Mouse (Mus musculus): ENCODE results near the gene Nbeal2. TPM values are rescaled to one million over a fixed set of nuclear protein-coding genes. Genes with fewer than 3 reads are reported as not detected.

Nbeal2 gene
- polyA plus RNA-seq, 1 experiment from 2014 or later: 10.9 TPM

- H3K27ac ChIP-seq (ENCODE audit: low read length): peak overlapping the region; percentile 1; the same call in 1 of the 2 replicates
- WGBS: 76% methylated on average over 9 of the region's 9 CpGs
- H3K4me3 ChIP-seq (replicated peaks; ENCODE audit: low read length): no peak overlapping the region
- no peaks in the 10 kb centered on the region for H3K27me3 ChIP-seq (ENCODE audit: control insufficient read depth, insufficient read depth, low read length)
- no peak overlapping the region for H3K9ac ChIP-seq (ENCODE audit: low read length)
- no peak overlapping the region for H3K4me2 ChIP-seq (ENCODE audit: low read depth, low read length)
- H3K9me3 ChIP-seq (replicated peaks; ENCODE audit: control insufficient read depth, low read length): no peaks in the 10 kb centered on the region
- H3K36me3 ChIP-seq (ENCODE audit: control insufficient read depth, insufficient read depth, low read length): no peaks in the 10 kb centered on the region
- ATAC-seq (ENCODE audit: insufficient read depth, low FRiP score): no peak
- peaks cover 31% of the 10 kb centered on the region for H3K4me1 ChIP-seq (ENCODE audit: control insufficient read depth, insufficient read depth, low read length)
These were observed 27.9 kb upstream of the Nbeal2 start for GRCm38 (mm10) chr9:110681817-110682216.

- Histone ChIP-seq H3K9me3 (replicated peaks; ENCODE audit: control insufficient read depth, low read length) (no peaks in the 10 kb centered on the region), H3K27ac (ENCODE audit: low read length) (no peak overlapping the region), H3K9ac (ENCODE audit: low read length) (no peak overlapping the region), H3K4me2 (ENCODE audit: low read depth, low read length) (no peak overlapping the region), H3K27me3 (ENCODE audit: control insufficient read depth, insufficient read depth, low read length) (no peaks in the 10 kb centered on the region), H3K4me3 (replicated peaks; ENCODE audit: low read length) (no peak overlapping the region), H3K36me3 (ENCODE audit: control insufficient read depth, insufficient read depth, low read length) (no peaks in the 10 kb centered on the region), H3K4me1 (ENCODE audit: control insufficient read depth, insufficient read depth, low read length) (peaks cover 30% of the 10 kb centered on the region)
- ATAC-seq (ENCODE audit: insufficient read depth, low FRiP score): no peak
- WGBS: 79% methylated on average over 7 of the region's 7 CpGs
These were observed 27.0 kb upstream of the Nbeal2 start for GRCm38 (mm10) chr9:110680736-110681507.

- Histone ChIP-seq H3K27me3 (ENCODE audit: control insufficient read depth, insufficient read depth, low read length) (no peaks in the 10 kb centered on the region), H3K36me3 (ENCODE audit: control insufficient read depth, insufficient read depth, low read length) (no peaks in the 10 kb centered on the region), H3K9ac (ENCODE audit: low read length) (no peak overlapping the region), H3K9me3 (replicated peaks; ENCODE audit: control insufficient read depth, low read length) (no peaks in the 10 kb centered on the region), H3K4me3 (replicated peaks; ENCODE audit: low read length) (no peak overlapping the region), H3K27ac (ENCODE audit: low read length) (no peak overlapping the region), H3K4me2 (ENCODE audit: low read depth, low read length) (no peak overlapping the region), H3K4me1 (ENCODE audit: control insufficient read depth, insufficient read depth, low read length) (peaks cover 22% of the 10 kb centered on the region)
- no peak for ATAC-seq (ENCODE audit: insufficient read depth, low FRiP score)
- WGBS: 73% methylated on average over 5 of the region's 5 CpGs
These were observed 24.9 kb upstream of the Nbeal2 start for GRCm38 (mm10) chr9:110678886-110679285.

- peaks cover 25% of the 10 kb centered on the region for H3K4me1 ChIP-seq (ENCODE audit: control insufficient read depth, insufficient read depth, low read length)
- H3K9ac ChIP-seq (ENCODE audit: low read length): no peak overlapping the region
- H3K4me2 ChIP-seq (ENCODE audit: low read depth, low read length): no peak overlapping the region
- no peaks in the 10 kb centered on the region for H3K9me3 ChIP-seq (replicated peaks; ENCODE audit: control insufficient read depth, low read length)
- no peaks in the 10 kb centered on the region for H3K36me3 ChIP-seq (ENCODE audit: control insufficient read depth, insufficient read depth, low read length)
- peak; percentile 45; the same call in 1 of the 2 replicates for ATAC-seq (ENCODE audit: insufficient read depth, low FRiP score)
- peak overlapping the region; percentile 26; the same call in 1 of the 2 replicates for H3K27ac ChIP-seq (ENCODE audit: low read length)
- H3K27me3 ChIP-seq (ENCODE audit: control insufficient read depth, insufficient read depth, low read length): no peaks in the 10 kb centered on the region
- 78% methylated on average over 8 of the region's 8 CpGs for WGBS
- no peak overlapping the region for H3K4me3 ChIP-seq (replicated peaks; ENCODE audit: low read length)
These were observed 22.5 kb upstream of the Nbeal2 start for GRCm38 (mm10) chr9:110676492-110676911.

GRCm38 (mm10) chr9:110673107-110673752, 19.3 kb upstream of the Nbeal2 start:
- 59% methylated on average over 10 of the region's 10 CpGs for WGBS
- Histone ChIP-seq H3K9me3 (replicated peaks; ENCODE audit: control insufficient read depth, low read length) (no peaks in the 10 kb centered on the region), H3K4me3 (replicated peaks; ENCODE audit: low read length) (no peak overlapping the region), H3K4me1 (ENCODE audit: control insufficient read depth, insufficient read depth, low read length) (peaks cover 41% of the 10 kb centered on the region), H3K4me2 (ENCODE audit: low read depth, low read length) (no peak overlapping the region), H3K36me3 (ENCODE audit: control insufficient read depth, insufficient read depth, low read length) (no peaks in the 10 kb centered on the region), H3K27me3 (ENCODE audit: control insufficient read depth, insufficient read depth, low read length) (no peaks in the 10 kb centered on the region), H3K27ac (ENCODE audit: low read length) (peak overlapping the region; percentile 9; the same call in 1 of the 2 replicates), H3K9ac (ENCODE audit: low read length) (0 out of 2 replicates have a peak overlapping the region, but pooled peaks have one; percentile 49)
- no peak for ATAC-seq (ENCODE audit: insufficient read depth, low FRiP score)

GRCm38 (mm10) chr9:110672462-110673106, 18.6 kb upstream of the Nbeal2 start:
- 61% methylated on average over 7 of the region's 7 CpGs for WGBS
- 0 out of 2 replicates have a peak overlapping the region, but pooled peaks have one; percentile 49 for H3K9ac ChIP-seq (ENCODE audit: low read length)
- no peaks in the 10 kb centered on the region for H3K27me3 ChIP-seq (ENCODE audit: control insufficient read depth, insufficient read depth, low read length)
- peaks cover 37% of the 10 kb centered on the region for H3K4me1 ChIP-seq (ENCODE audit: control insufficient read depth, insufficient read depth, low read length)
- no peaks in the 10 kb centered on the region for H3K9me3 ChIP-seq (replicated peaks; ENCODE audit: control insufficient read depth, low read length)
- no peak overlapping the region for H3K4me3 ChIP-seq (replicated peaks; ENCODE audit: low read length)
- ATAC-seq (ENCODE audit: insufficient read depth, low FRiP score): 0 out of 2 replicates have a peak, but pooled peaks have one; percentile 19
- no peak overlapping the region for H3K4me2 ChIP-seq (ENCODE audit: low read depth, low read length)
- H3K27ac ChIP-seq (ENCODE audit: low read length): peak overlapping the region; percentile 9; the same call in 1 of the 2 replicates
- no peaks in the 10 kb centered on the region for H3K36me3 ChIP-seq (ENCODE audit: control insufficient read depth, insufficient read depth, low read length)

GRCm38 (mm10) chr9:110669785-110670184, 15.8 kb upstream of the Nbeal2 start:
- Histone ChIP-seq H3K4me2 (ENCODE audit: low read depth, low read length) (no peak overlapping the region), H3K36me3 (ENCODE audit: control insufficient read depth, insufficient read depth, low read length) (no peaks in the 10 kb centered on the region), H3K27me3 (ENCODE audit: control insufficient read depth, insufficient read depth, low read length) (no peaks in the 10 kb centered on the region), H3K27ac (ENCODE audit: low read length) (no peak overlapping the region), H3K4me1 (ENCODE audit: control insufficient read depth, insufficient read depth, low read length) (peaks cover 47% of the 10 kb centered on the region), H3K4me3 (replicated peaks; ENCODE audit: low read length) (no peak overlapping the region), H3K9me3 (replicated peaks; ENCODE audit: control insufficient read depth, low read length) (no peaks in the 10 kb centered on the region), H3K9ac (ENCODE audit: low read length) (no peak overlapping the region)
- 77% methylated on average over 5 of the region's 5 CpGs for WGBS
- no peak for ATAC-seq (ENCODE audit: insufficient read depth, low FRiP score)

GRCm38 (mm10) chr9:110668601-110669293, 14.8 kb upstream of the Nbeal2 start:
- Histone ChIP-seq H3K9me3 (replicated peaks; ENCODE audit: control insufficient read depth, low read length) (no peaks in the 10 kb centered on the region), H3K27ac (ENCODE audit: low read length) (peak overlapping the region; percentile 72), H3K36me3 (ENCODE audit: control insufficient read depth, insufficient read depth, low read length) (no peaks in the 10 kb centered on the region), H3K4me1 (ENCODE audit: control insufficient read depth, insufficient read depth, low read length) (peaks cover 43% of the 10 kb centered on the region), H3K27me3 (ENCODE audit: control insufficient read depth, insufficient read depth, low read length) (no peaks in the 10 kb centered on the region), H3K9ac (ENCODE audit: low read length) (no peak overlapping the region), H3K4me2 (ENCODE audit: low read depth, low read length) (no peak overlapping the region), H3K4me3 (replicated peaks; ENCODE audit: low read length) (no peak overlapping the region)
- WGBS: 71% methylated on average over 6 of the region's 6 CpGs
- peak; percentile 60; the same call in 1 of the 2 replicates for ATAC-seq (ENCODE audit: insufficient read depth, low FRiP score)

Data from stomach, embryonic 16.5 days (tissue).